Mouse (Mus musculus) thymus, postnatal 14 days (tissue): ENCODE results near the gene Zzz3.

Source experiments
- DNase-seq: peaks from one replicate; pipeline ENCODE4 v3.0.0; 2021

The Zzz3 gene

DNA sequence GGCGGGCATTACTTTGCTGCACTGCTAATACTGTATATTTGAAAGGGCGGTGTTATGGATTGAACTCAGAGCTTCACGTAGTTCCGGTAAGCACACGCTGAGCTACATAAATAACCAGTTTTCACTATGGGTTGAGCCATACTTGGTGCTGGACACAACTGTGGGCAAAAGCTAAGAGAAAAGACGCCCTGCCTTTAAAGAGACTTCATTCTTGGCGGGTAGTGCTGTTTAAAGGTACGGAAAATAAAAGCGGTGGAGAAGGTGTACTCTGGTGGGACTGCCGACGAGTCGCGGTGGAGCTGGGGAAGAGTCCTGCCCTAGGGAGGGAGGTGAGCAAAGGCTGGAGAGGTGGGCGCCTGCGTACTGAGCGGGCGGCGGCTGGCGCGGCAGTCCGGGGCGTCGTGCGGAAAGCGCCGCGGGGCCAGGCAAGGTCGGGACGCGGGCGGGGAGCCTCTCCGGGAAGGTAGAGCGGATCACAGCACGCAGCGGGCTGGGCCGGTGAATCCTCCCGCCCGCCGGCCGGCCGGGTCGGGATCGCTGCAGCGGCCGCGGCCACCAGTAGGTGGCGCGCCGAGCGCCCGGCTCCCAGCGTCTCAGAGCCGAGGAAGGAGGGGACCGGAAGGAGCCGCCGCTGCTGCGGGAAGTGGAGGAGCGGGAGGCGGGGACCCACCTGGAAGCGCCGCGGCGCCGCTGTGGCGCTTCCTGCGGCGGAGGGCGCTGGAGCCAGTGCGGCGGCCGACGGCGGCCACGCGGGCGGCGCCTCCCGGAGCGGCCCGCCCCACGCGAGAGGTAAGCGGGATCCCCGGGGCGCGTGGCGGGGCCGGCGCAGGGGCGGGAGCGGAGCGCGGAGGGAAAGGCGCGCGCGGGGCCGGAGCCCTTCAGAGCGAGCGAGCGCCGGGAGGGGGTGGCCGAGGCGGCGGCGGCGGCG, at the start of gene Zzz3:
Zzz3 (plus strand) TSS at position 124 of the 928 bp plus-strand sequence.
- DNase-seq: peak; percentile 93

- DNase-seq: peak; percentile 98
These were observed 49.3 kb upstream of the Zzz3 start, which contains the start of gene Usp33 for GRCm38 (mm10) chr3:152345732-152346632. Usp33 (plus strand) TSS chr3:152346478.

DNA sequence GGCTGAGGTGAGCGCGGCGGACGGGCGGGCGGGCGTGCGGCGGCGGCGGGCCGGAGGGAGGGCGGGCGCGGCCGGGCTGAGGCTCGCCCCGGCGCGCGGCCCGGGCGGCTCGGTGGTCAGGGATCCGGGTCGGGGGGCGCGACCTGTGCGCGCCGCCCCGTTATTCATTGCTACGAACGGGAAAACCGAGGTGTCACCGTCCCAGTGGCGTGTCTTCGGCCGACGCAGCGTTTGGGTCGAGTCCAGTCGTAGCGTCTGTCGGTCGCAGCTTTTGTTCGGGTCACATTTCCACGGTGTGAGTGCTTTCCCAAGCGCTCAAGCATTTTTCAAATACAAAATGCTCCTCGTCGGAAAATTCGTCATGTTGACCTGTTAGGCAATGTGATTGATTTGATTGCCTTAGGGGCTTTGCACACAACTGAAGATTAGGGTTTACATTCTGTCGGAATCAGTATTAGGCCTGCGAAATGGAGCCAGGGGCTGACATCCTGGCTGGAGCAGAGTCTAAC, 48.6 kb upstream of the Zzz3 start:
- DNase-seq: no peak

DNA sequence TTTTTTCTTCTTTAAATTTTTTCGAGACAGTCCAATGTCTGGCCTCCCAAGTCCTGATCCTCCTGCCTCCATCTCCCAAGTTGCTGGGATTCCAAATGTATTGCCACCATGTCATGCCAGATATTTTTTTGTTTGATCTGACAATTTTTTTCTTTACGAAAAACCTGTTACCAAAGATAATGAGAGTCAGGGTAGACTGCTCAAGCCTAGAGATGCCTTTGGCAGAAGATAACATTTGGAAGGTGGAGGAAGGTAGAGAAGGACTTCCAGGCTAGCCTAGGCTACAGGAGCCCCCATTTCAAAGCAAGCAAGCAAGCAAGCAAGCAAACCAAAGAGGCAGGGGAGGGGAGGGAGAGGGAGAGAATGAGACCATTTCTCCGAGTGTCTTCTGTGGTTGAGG, 48.0 kb upstream of the Zzz3 start:
- DNase-seq: no peak

GRCm38 (mm10) chr3:152348011-152348830, 47.1 kb upstream of the Zzz3 start:
- DNase-seq: no peak

DNA sequence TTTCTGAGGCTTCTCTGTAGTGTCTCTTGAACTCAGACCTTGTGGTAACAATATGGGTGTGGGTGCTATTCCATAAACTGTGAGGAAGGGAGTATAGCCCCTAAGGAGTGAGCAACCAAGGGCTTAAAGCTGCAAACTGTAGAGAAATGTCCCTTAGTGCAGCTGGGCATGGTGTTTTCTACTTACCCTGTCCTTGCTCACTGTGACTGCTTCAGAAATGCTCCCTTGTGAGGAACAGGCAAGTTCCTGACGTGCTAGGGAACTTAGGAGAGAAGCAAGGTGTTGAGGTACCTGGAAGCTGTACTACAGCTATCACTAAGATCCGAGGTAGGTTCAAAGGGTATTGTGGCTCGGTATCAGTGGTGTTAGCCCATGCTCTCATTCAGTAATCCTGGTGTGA, 44.8 kb upstream of the Zzz3 start:
- DNase-seq: no peak

DNA sequence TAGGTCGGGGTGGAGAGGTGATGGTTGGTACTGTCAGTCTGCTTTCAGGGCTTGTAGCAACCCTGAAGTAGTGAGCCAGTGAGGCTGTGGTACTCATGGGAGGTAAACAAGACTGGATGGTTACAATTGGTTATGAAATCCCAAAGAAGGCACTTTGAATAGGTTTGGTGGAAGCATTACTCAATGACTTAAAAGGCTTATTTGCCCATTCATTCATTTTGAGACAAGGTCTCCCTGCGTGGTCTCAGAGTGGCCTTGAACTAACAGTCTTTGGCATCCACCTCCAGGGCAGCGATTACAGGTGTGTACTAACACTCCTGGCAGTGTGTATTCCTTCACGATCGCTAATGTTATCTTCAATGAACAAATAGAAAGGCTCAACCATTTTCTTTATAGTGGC, 44.3 kb upstream of the Zzz3 start:
- no peak for DNase-seq

GRCm38 (mm10) chr3:152352289-152352688, 43.0 kb upstream of the Zzz3 start:
- DNase-seq: no peak

GRCm38 (mm10) chr3:152353434-152354177, 41.7 kb upstream of the Zzz3 start:
- no peak for DNase-seq

DNA sequence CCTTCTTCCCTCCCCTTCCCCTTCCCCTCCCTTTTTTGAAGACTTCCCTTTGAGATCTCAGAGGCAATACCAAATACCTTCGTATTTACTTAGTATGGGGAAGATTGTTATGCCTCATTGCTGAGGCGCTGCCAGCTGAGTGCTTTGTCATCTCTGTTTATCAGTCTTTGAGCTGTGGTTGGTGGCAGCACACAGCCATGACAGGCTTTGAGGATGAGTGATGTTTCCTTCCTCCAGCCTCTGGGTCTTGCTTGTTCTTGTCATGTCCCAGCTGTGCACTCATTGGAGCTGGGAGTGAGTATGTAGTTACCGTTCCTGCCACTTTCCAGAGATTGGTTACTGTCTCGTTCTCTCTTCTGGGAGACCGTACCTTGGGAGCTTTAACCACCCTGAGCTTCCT, 39.9 kb upstream of the Zzz3 start:
- DNase-seq: peak; percentile 18

GRCm38 (mm10) chr3:152356751-152357150, 38.5 kb upstream of the Zzz3 start:
- DNase-seq: no peak

- DNase-seq: no peak
These were observed 36.1 kb upstream of the Zzz3 start for GRCm38 (mm10) chr3:152359151-152359550.

DNA sequence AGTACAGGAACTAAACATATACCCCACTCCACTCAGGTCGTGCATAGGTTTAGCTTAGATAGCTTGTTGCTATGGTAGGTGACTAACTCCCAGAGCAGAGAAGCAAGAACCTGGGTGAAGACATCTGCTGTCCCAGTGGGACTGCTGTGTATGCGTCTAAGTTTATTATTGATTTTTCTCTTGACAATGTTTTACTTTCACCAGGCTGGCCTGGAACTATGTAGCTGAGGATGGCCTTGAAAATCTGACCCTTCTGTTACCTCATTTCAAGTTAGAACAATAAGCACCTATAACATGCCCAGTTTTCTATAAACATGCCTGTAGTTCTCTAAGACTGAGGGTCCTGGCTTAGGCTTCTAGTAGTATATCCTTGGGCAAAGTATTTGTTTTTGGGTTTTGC, 31.1 kb upstream of the Zzz3 start:
- no peak for DNase-seq

- DNase-seq: no peak
These were observed 19.2 kb upstream of the Zzz3 start for GRCm38 (mm10) chr3:152376063-152376462.

DNA sequence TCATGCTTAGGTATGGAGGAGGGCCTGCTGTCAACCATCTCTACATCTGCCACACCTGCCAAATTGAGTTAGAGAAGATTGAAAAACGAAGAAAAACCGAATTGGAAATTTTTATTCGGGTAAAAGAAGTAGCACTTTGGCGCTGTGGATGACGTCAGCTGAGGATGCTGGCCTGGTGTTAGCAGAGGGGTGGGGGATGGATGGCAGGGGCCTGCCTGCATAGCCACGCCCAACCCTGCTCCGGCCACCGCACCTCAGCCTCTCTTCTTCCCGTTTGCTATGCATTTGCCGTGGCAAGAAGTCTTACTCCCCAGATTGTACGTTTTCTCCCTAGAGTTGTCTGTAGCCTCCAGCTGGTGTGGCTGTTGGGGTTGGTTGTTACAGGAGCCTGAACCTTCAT, 11.2 kb upstream of the Zzz3 start:
- no peak for DNase-seq

GRCm38 (mm10) chr3:152396278-152396987, 1.2 kb downstream of the Zzz3 start:
- peak; percentile 99 for DNase-seq

DNA sequence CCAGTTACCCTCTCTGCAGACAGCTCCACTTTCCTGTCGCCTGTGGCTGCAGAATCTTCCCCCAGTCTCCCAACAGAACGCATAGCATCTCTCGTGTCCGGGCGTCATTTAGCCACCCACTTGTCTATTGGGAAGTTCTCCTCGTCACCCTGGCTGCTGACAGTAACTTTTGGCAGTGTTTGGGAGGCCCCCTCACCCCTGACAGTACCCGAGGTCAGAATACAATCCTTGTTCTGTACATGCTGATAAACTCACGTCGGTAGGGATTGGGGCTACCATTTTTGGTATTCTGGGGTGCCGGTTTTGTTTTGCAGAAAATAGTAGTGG, 1.7 kb downstream of the Zzz3 start:
- no peak for DNase-seq

DNA sequence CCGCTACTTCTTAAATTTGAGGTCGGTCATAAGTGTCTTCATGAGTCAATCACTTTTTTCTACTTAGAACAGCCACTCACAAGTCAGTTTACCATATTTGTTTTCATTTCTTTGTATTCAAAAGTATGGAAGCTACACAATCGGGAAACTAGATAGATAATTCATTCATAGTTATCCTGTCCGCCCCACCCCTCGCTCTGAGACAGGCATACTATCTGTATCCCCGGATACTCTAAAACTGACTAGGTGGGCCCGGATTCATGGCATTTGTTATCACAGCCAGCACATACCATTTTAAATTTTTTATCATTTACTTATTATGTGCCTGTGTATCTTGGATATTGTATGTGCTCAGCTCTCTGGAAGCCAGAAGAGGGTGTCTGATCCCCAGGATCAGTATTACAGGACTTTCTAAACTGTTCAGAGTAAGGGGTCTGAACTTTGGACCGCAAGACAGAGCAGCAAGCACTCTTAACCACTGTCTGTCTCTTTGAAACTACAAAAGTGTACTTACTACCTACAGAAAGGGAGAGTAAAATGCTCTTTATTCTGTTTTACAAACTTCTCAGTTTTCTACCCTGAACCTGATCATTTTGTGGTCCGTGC, 2.2 kb downstream of the Zzz3 start:
- DNase-seq: peak; percentile 8

GRCm38 (mm10) chr3:152400441-152400840, 5.2 kb downstream of the Zzz3 start:
- DNase-seq: no peak

GRCm38 (mm10) chr3:152400875-152401274, 5.6 kb downstream of the Zzz3 start:
- no peak for DNase-seq
